Mouse (Mus musculus) neural tube, embryonic 12.5 days (tissue): Measurements from ENCODE around the gene Cdh26. TPM values are rescaled to one million over a fixed set of nuclear protein-coding genes. Genes with fewer than 3 reads are reported as not detected.

Source experiments
- ATAC-seq: fragments of 200-750 bp; cut with Nextera tagmentation; 2 replicates; pipeline ENCODE4 v1.8.0; 2017; ENCODE audit warnings: low read depth, mild to moderate bottlenecking, moderate TSS enrichment, moderate library complexity; ENCODE audit not compliant: low FRiP score
- H3K27ac ChIP-seq: fragments of 300-500 bp; sonication (generic); 2 replicates; pipeline ENCODE4 v1.5.1; 2016
- H3K27me3 ChIP-seq: fragments of 300-500 bp; sonication (generic); replicated peaks from 2 replicates; pipeline ENCODE4 v1.6.1; 2016; ENCODE audit warnings: mild to moderate bottlenecking
- H3K36me3 ChIP-seq: fragments of 300-500 bp; sonication (generic); 2 replicates; pipeline ENCODE4 v1.6.1; 2016; ENCODE audit warnings: mild to moderate bottlenecking
- H3K4me1 ChIP-seq: fragments of 300-500 bp; sonication (generic); 2 replicates; pipeline ENCODE4 v1.6.1; 2016
- H3K4me2 ChIP-seq: fragments of 300-500 bp; sonication (generic); replicated peaks from 2 replicates; pipeline ENCODE4 v1.6.1; 2016; ENCODE audit warnings: mild to moderate bottlenecking
- H3K4me3 ChIP-seq: fragments of 300-500 bp; sonication (generic); 2 replicates; pipeline ENCODE4 v1.5.1; 2016
- H3K9ac ChIP-seq: fragments of 300-500 bp; sonication (generic); 2 replicates; pipeline ENCODE4 v1.6.1; 2016; ENCODE audit warnings: mild to moderate bottlenecking
- H3K9me3 ChIP-seq: fragments of 300-500 bp; sonication (generic); 2 replicates; pipeline ENCODE4 v1.6.1; 2016; ENCODE audit warnings: mild to moderate bottlenecking
- WGBS: fragments of 180-500 bp; shearing (Covaris S2); methylation state at CpG from one replicate; pipeline ENCODE4 v1.1.7; 2016; 5-methylcytosine and 5-hydroxymethylcytosine counted together
- polyA plus RNA-seq: library from polyadenylated mRNA; unstranded; fragments of >200 nt; fragmentation: Nextera tagmentation; extraction: Ambion mirVana; gene quantifications from 2 replicates; pipeline ENCODE4 v1.2.1, GENCODE M21; 2016

Cdh26 gene
- polyA plus RNA-seq, 1 experiment from 2014 or later, result 0.25 TPM

DNA sequence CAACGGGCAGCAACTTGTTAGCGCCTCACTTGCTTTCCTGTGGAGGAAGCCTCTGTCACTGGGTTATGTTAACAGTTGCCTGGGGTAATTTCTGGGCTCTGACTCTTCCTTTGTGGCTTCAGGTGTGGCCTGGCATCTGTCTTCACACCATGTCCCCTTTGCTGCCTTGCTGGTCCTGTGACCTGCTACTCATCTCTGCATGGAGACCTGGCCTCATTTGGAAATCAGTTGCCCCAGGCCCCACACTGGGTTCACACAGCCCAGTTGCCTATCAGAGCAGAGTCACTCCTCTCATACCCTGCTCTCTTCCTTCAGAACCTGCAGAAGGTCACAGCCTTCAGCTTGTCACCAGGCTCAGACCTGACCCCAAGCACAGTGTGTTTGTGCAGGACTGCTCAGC lies 89.9 kb downstream of the Cdh26 start:
- no peaks in the 10 kb centered on the region for H3K27me3 ChIP-seq
- no peaks in the 10 kb centered on the region for H3K36me3 ChIP-seq
- no peak overlapping the region for H3K27ac ChIP-seq
- H3K9ac ChIP-seq, result no peak overlapping the region
- H3K9me3 ChIP-seq, result no peaks in the 10 kb centered on the region
- H3K4me2 ChIP-seq, result no peak overlapping the region
- H3K4me1 ChIP-seq, result no peaks in the 10 kb centered on the region
- H3K4me3 ChIP-seq, result no peak overlapping the region
- no peak for ATAC-seq
- WGBS, result 63% methylated on average over 2 of the region's 2 CpGs

DNA sequence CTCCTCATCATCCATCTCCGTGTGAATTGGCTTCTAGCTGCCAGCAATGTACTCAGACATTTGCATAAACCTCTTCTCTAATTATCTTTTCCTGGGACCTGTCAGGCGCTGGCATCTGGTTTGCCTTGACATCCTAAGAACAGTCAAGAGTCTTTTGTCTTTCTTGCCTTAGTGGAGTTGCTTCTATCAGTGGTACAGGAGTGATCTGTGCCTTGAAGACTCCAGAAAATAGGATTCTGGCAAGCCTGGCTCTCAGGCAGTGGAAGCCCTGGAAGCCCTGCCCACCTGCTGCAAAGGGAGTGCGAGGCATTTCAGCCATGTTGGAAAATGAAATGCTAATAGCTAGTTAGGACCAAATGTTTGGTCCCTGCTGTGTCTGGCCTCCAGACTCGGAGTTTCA lies 92.0 kb downstream of the Cdh26 start:
- ATAC-seq, result no peak
- H3K9me3 ChIP-seq, result no peaks in the 10 kb centered on the region
- H3K9ac ChIP-seq, result no peak overlapping the region
- 67% methylated on average over 4 of the region's 4 CpGs for WGBS
- H3K27ac ChIP-seq, result no peak overlapping the region
- no peaks in the 10 kb centered on the region for H3K36me3 ChIP-seq
- no peaks in the 10 kb centered on the region for H3K4me1 ChIP-seq
- no peak overlapping the region for H3K4me3 ChIP-seq
- no peaks in the 10 kb centered on the region for H3K27me3 ChIP-seq
- H3K4me2 ChIP-seq, result no peak overlapping the region

DNA sequence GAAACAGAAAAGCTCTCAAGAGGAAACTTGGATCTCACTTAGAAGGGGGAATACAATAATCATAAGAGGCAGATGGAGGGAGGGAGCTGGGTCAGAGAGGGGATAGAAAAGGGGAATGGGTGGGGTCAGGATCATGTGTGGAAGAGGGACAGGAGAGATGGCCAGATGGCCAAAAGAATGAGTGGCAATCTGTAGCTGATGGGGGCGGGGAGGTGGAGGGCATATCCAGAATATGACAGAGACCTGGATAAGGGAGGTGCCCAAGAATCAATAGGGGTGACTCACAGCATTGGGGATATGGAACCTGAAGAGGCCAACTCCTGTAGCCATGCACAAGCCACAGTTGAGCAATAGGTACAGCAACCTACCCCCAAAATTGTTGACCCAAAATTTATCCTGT lies 92.5 kb downstream of the Cdh26 start:
- no peak overlapping the region for H3K27ac ChIP-seq
- no peak overlapping the region for H3K4me2 ChIP-seq
- H3K27me3 ChIP-seq, result no peaks in the 10 kb centered on the region
- H3K36me3 ChIP-seq, result no peaks in the 10 kb centered on the region
- no peak overlapping the region for H3K4me3 ChIP-seq
- no peak for ATAC-seq
- H3K9ac ChIP-seq, result no peak overlapping the region
- WGBS, result 84% methylated on average over 1 of the region's 1 CpGs
- H3K4me1 ChIP-seq, result no peaks in the 10 kb centered on the region
- H3K9me3 ChIP-seq, result no peaks in the 10 kb centered on the region

GRCm38 (mm10) chr2:178526776-178527175 lies 96.4 kb downstream of the Cdh26 start:
- no peaks in the 10 kb centered on the region for H3K36me3 ChIP-seq
- ATAC-seq, result no peak
- H3K27me3 ChIP-seq, result no peaks in the 10 kb centered on the region
- no peak overlapping the region for H3K9ac ChIP-seq
- H3K9me3 ChIP-seq, result no peaks in the 10 kb centered on the region
- no peaks in the 10 kb centered on the region for H3K4me1 ChIP-seq
- WGBS, result 76% methylated on average over 6 of the region's 6 CpGs
- no peak overlapping the region for H3K4me2 ChIP-seq
- H3K4me3 ChIP-seq, result no peak overlapping the region
- no peak overlapping the region for H3K27ac ChIP-seq

- no peaks in the 10 kb centered on the region for H3K4me1 ChIP-seq
- no peaks in the 10 kb centered on the region for H3K9me3 ChIP-seq
- WGBS, result 73% methylated on average over 5 of the region's 5 CpGs
- H3K4me3 ChIP-seq, result no peak overlapping the region
- H3K36me3 ChIP-seq, result no peaks in the 10 kb centered on the region
- no peak for ATAC-seq
- H3K27me3 ChIP-seq, result no peaks in the 10 kb centered on the region
- no peak overlapping the region for H3K27ac ChIP-seq
- H3K4me2 ChIP-seq, result no peak overlapping the region
- H3K9ac ChIP-seq, result no peak overlapping the region
Measured at GRCm38 (mm10) chr2:178531226-178531625, 100.9 kb downstream of the Cdh26 start.

DNA sequence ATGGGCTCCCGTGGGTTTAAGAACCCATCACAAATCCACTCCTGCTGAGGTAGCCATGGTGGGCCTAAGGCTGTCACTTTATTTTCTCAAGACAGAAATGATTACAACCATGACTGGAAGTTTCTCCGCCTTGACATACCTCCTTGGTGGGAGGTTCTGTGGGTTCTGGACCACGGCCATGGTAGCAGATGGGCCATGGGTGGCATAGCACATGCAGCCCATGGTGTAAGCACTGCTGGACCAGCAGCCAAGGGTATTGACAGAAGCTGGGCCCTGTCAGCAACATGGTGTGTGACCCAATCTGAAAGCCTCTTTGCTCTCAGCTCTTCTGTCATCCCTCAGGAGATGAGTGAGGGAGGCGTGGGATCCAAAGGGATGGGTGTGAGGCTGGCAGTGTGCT lies 106.2 kb downstream of the Cdh26 start:
- H3K36me3 ChIP-seq, result no peaks in the 10 kb centered on the region
- H3K9ac ChIP-seq, result no peak overlapping the region
- no peaks in the 10 kb centered on the region for H3K27me3 ChIP-seq
- ATAC-seq, result no peak
- H3K4me1 ChIP-seq, result peaks cover 8% of the 10 kb centered on the region; the same call in 1 of the 2 replicates
- H3K4me2 ChIP-seq, result no peak overlapping the region
- H3K27ac ChIP-seq, result no peak overlapping the region
- WGBS, result 86% methylated on average over 4 of the region's 4 CpGs
- H3K9me3 ChIP-seq, result no peaks in the 10 kb centered on the region
- no peak overlapping the region for H3K4me3 ChIP-seq

Other genes with a start within 250 kb of the Cdh26 start
- 0.23 and 0.46 TPM in 2 replicates for gene Sycp2, start 22.8 kb upstream of the Cdh26 start, polyA plus RNA-seq
- 3.5 and 4.3 TPM in 2 replicates for gene Ppp1r3d, start 16.1 kb upstream of the Cdh26 start, polyA plus RNA-seq
- 4.7 and 6.3 TPM in 2 replicates for gene Fam217b, start 16.0 kb upstream of the Cdh26 start, polyA plus RNA-seq